Mouse (Mus musculus): Measurements from ENCODE around the gene Dgke. TPM values are rescaled to one million over a fixed set of nuclear protein-coding genes. Genes with fewer than 3 reads are reported as not detected.

Gene Dgke
- polyA plus RNA-seq, 1 experiment from 2014 or later: 17.7 TPM

GRCm38 (mm10) chr11:89035552-89035951, 31.1 kb downstream of the Dgke start:
- Histone ChIP-seq H3K27me3 (ENCODE audit: control insufficient read depth, insufficient read depth, low read length) (no peaks in the 10 kb centered on the region), H3K4me1 (ENCODE audit: control insufficient read depth, insufficient read depth, low read length) (no peaks in the 10 kb centered on the region), H3K9ac (replicated peaks; ENCODE audit: low read depth, low read length) (no peak overlapping the region), H3K36me3 (ENCODE audit: control insufficient read depth, insufficient read depth, low read length) (peaks cover 18% of the 10 kb centered on the region), H3K4me2 (ENCODE audit: low read depth, low read length) (no peak overlapping the region), H3K9me3 (ENCODE audit: control insufficient read depth, low read length) (no peaks in the 10 kb centered on the region), H3K4me3 (ENCODE audit: low read depth, low read length) (no peak overlapping the region), H3K27ac (ENCODE audit: low read depth, low read length) (no peak overlapping the region)
- WGBS: 86% methylated on average over 3 of the region's 3 CpGs
- ATAC-seq (ENCODE audit: low read depth): no peak

GRCm38 (mm10) chr11:89034592-89034991, 32.1 kb downstream of the Dgke start:
- Histone ChIP-seq H3K36me3 (ENCODE audit: control insufficient read depth, insufficient read depth, low read length) (peaks cover 9% of the 10 kb centered on the region; the same call in 1 of the 2 replicates), H3K4me1 (ENCODE audit: control insufficient read depth, insufficient read depth, low read length) (no peaks in the 10 kb centered on the region), H3K4me2 (ENCODE audit: low read depth, low read length) (no peak overlapping the region), H3K9ac (replicated peaks; ENCODE audit: low read depth, low read length) (no peak overlapping the region), H3K4me3 (ENCODE audit: low read depth, low read length) (no peak overlapping the region), H3K27me3 (ENCODE audit: control insufficient read depth, insufficient read depth, low read length) (no peaks in the 10 kb centered on the region), H3K27ac (ENCODE audit: low read depth, low read length) (no peak overlapping the region), H3K9me3 (ENCODE audit: control insufficient read depth, low read length) (no peaks in the 10 kb centered on the region)
- ATAC-seq (ENCODE audit: low read depth): no peak

- H3K36me3 ChIP-seq (ENCODE audit: control insufficient read depth, insufficient read depth, low read length): no peaks in the 10 kb centered on the region
- H3K4me2 ChIP-seq (ENCODE audit: low read depth, low read length): no peak overlapping the region
- no peaks in the 10 kb centered on the region for H3K9me3 ChIP-seq (ENCODE audit: control insufficient read depth, low read length)
- no peaks in the 10 kb centered on the region for H3K27me3 ChIP-seq (ENCODE audit: control insufficient read depth, insufficient read depth, low read length)
- no peak overlapping the region for H3K9ac ChIP-seq (replicated peaks; ENCODE audit: low read depth, low read length)
- WGBS: 67% methylated on average over 1 of the region's 1 CpGs
- no peaks in the 10 kb centered on the region for H3K4me1 ChIP-seq (ENCODE audit: control insufficient read depth, insufficient read depth, low read length)
- no peak overlapping the region for H3K27ac ChIP-seq (ENCODE audit: low read depth, low read length)
- no peak overlapping the region for H3K4me3 ChIP-seq (ENCODE audit: low read depth, low read length)
- no peak for ATAC-seq (ENCODE audit: low read depth)
Measured at GRCm38 (mm10) chr11:89031189-89031588, 35.5 kb downstream of the Dgke start.

- H3K36me3 ChIP-seq (ENCODE audit: control insufficient read depth, insufficient read depth, low read length): no peaks in the 10 kb centered on the region
- no peaks in the 10 kb centered on the region for H3K4me1 ChIP-seq (ENCODE audit: control insufficient read depth, insufficient read depth, low read length)
- H3K4me3 ChIP-seq (ENCODE audit: low read depth, low read length): no peak overlapping the region
- no peaks in the 10 kb centered on the region for H3K9me3 ChIP-seq (ENCODE audit: control insufficient read depth, low read length)
- no peak overlapping the region for H3K4me2 ChIP-seq (ENCODE audit: low read depth, low read length)
- ATAC-seq (ENCODE audit: low read depth): no peak
- H3K27me3 ChIP-seq (ENCODE audit: control insufficient read depth, insufficient read depth, low read length): no peaks in the 10 kb centered on the region
- WGBS: 79% methylated on average over 6 of the region's 6 CpGs
- H3K9ac ChIP-seq (replicated peaks; ENCODE audit: low read depth, low read length): no peak overlapping the region
- H3K27ac ChIP-seq (ENCODE audit: low read depth, low read length): no peak overlapping the region
Measured at GRCm38 (mm10) chr11:89030552-89030951, 36.1 kb downstream of the Dgke start.

- H3K4me1 ChIP-seq (ENCODE audit: control insufficient read depth, insufficient read depth, low read length): no peaks in the 10 kb centered on the region
- H3K27me3 ChIP-seq (ENCODE audit: control insufficient read depth, insufficient read depth, low read length): no peaks in the 10 kb centered on the region
- H3K9ac ChIP-seq (replicated peaks; ENCODE audit: low read depth, low read length): no peak overlapping the region
- no peaks in the 10 kb centered on the region for H3K9me3 ChIP-seq (ENCODE audit: control insufficient read depth, low read length)
- 60% methylated on average over 10 of the region's 10 CpGs for WGBS
- H3K27ac ChIP-seq (ENCODE audit: low read depth, low read length): no peak overlapping the region
- H3K36me3 ChIP-seq (ENCODE audit: control insufficient read depth, insufficient read depth, low read length): no peaks in the 10 kb centered on the region
- ATAC-seq (ENCODE audit: low read depth): no peak
- H3K4me2 ChIP-seq (ENCODE audit: low read depth, low read length): no peak overlapping the region
- H3K4me3 ChIP-seq (ENCODE audit: low read depth, low read length): no peak overlapping the region
Measured at GRCm38 (mm10) chr11:89028871-89029405, 37.7 kb downstream of the Dgke start.

- 82% methylated on average over 10 of the region's 10 CpGs for WGBS
Measured at GRCm38 (mm10) chr11:89027955-89028361, 38.7 kb downstream of the Dgke start.

GRCm38 (mm10) chr11:89026117-89026516, 40.5 kb downstream of the Dgke start:
- H3K9me3 ChIP-seq (ENCODE audit: control insufficient read depth, low read length): no peaks in the 10 kb centered on the region
- 96% methylated on average over 3 of the region's 3 CpGs for WGBS
- ATAC-seq (ENCODE audit: low read depth): no peak

More at GRCm38 (mm10) chr11:89027955-89028361, 38.7 kb downstream of the Dgke start:
- no peaks in the 10 kb centered on the region for H3K27me3 ChIP-seq (ENCODE audit: control insufficient read depth, insufficient read depth, low read length)
- no peak overlapping the region for H3K4me2 ChIP-seq (ENCODE audit: low read depth, low read length)
- H3K36me3 ChIP-seq (ENCODE audit: control insufficient read depth, insufficient read depth, low read length): no peaks in the 10 kb centered on the region
- no peaks in the 10 kb centered on the region for H3K4me1 ChIP-seq (ENCODE audit: control insufficient read depth, insufficient read depth, low read length)
- H3K9me3 ChIP-seq (ENCODE audit: control insufficient read depth, low read length): no peaks in the 10 kb centered on the region
- no peak overlapping the region for H3K4me3 ChIP-seq (ENCODE audit: low read depth, low read length)
- no peak for ATAC-seq (ENCODE audit: low read depth)
- no peak overlapping the region for H3K9ac ChIP-seq (replicated peaks; ENCODE audit: low read depth, low read length)
- no peak overlapping the region for H3K27ac ChIP-seq (ENCODE audit: low read depth, low read length)

GRCm38 (mm10) chr11:89025603-89026002, 41.0 kb downstream of the Dgke start:
- Histone ChIP-seq H3K4me2 (ENCODE audit: low read depth, low read length) (no peak overlapping the region), H3K36me3 (ENCODE audit: control insufficient read depth, insufficient read depth, low read length) (no peaks in the 10 kb centered on the region), H3K4me1 (ENCODE audit: control insufficient read depth, insufficient read depth, low read length) (no peaks in the 10 kb centered on the region), H3K27me3 (ENCODE audit: control insufficient read depth, insufficient read depth, low read length) (no peaks in the 10 kb centered on the region), H3K9ac (replicated peaks; ENCODE audit: low read depth, low read length) (no peak overlapping the region), H3K9me3 (ENCODE audit: control insufficient read depth, low read length) (no peaks in the 10 kb centered on the region), H3K27ac (ENCODE audit: low read depth, low read length) (no peak overlapping the region), H3K4me3 (ENCODE audit: low read depth, low read length) (no peak overlapping the region)
- 76% methylated on average over 3 of the region's 3 CpGs for WGBS
- ATAC-seq (ENCODE audit: low read depth): no peak

More at GRCm38 (mm10) chr11:89026117-89026516, 40.5 kb downstream of the Dgke start:
- Histone ChIP-seq H3K9ac (replicated peaks; ENCODE audit: low read depth, low read length) (no peak overlapping the region), H3K27ac (ENCODE audit: low read depth, low read length) (no peak overlapping the region), H3K36me3 (ENCODE audit: control insufficient read depth, insufficient read depth, low read length) (no peaks in the 10 kb centered on the region), H3K27me3 (ENCODE audit: control insufficient read depth, insufficient read depth, low read length) (no peaks in the 10 kb centered on the region), H3K4me3 (ENCODE audit: low read depth, low read length) (no peak overlapping the region), H3K4me1 (ENCODE audit: control insufficient read depth, insufficient read depth, low read length) (no peaks in the 10 kb centered on the region), H3K4me2 (ENCODE audit: low read depth, low read length) (no peak overlapping the region)

GRCm38 (mm10) chr11:89024181-89024881, 42.3 kb downstream of the Dgke start:
- H3K9me3 ChIP-seq (ENCODE audit: control insufficient read depth, low read length): no peaks in the 10 kb centered on the region
- H3K27ac ChIP-seq (ENCODE audit: low read depth, low read length): no peak overlapping the region
- WGBS: 45% methylated on average over 11 of the region's 11 CpGs

More at GRCm38 (mm10) chr11:89024181-89024881, 42.3 kb downstream of the Dgke start:
- Histone ChIP-seq H3K4me3 (ENCODE audit: low read depth, low read length) (no peak overlapping the region), H3K4me1 (ENCODE audit: control insufficient read depth, insufficient read depth, low read length) (no peaks in the 10 kb centered on the region), H3K9ac (replicated peaks; ENCODE audit: low read depth, low read length) (no peak overlapping the region), H3K36me3 (ENCODE audit: control insufficient read depth, insufficient read depth, low read length) (no peaks in the 10 kb centered on the region), H3K4me2 (ENCODE audit: low read depth, low read length) (no peak overlapping the region), H3K27me3 (ENCODE audit: control insufficient read depth, insufficient read depth, low read length) (no peaks in the 10 kb centered on the region)
- no peak for ATAC-seq (ENCODE audit: low read depth)
